Mouse (Mus musculus): ENCODE measurements around the gene Clec3a.

Clec3a gene

DNA sequence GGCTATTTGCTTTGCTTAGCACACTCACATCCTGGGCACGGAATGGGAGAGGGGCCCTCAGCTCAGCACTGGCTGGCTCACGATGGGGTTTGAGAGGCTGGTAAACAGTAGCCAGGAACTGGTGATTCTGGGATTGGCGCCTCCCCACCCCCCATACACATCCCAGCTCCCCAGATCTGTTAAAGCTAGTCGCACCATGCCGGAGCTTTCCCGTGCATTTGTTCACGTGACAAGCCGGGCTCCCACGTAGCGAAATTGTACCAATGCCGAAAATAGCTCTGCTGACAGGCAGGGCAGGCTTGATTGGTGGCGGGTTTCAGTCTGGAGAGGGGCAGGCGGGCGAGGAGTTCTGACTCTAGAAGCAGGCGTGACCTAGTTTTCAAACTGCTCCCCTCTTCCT lies 38.1 kb downstream of the Clec3a start:
- DNase-seq (ENCODE audit: extremely low read depth, low read depth, low spot score), result no peak

DNA sequence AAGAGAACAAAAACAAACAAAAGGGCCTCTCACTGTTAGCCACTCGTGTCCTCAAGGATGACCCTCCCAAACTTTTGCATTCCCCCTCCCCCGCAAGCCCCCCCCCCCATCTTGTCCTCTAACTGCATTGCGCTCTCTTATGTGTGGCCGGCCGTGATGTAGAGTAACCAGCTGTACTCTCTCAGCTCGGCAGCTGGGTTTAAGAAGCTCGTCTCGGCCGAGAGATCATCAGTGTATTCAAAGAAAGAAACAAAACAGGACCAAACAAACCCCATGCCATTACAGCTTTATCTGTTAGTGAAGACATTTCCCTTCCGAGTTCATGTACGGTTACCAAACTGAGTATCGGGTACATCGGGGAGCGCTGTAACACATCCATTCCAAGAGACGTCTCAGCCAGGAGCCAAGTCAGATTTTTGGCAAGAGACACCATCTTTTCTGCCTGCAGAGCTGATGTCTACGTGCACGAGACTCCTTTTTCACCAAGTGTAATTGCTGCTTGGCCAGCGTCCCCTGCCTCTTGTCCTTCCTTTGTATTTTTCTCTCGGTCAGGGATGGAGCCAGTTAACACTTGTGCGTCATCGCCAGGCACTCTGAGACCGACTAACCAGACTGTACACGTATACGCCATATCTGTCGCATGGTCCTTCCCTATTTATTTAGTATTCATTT lies 40.4 kb downstream of the Clec3a start:
- no peak for DNase-seq (ENCODE audit: extremely low read depth, low read depth, low spot score)

DNA sequence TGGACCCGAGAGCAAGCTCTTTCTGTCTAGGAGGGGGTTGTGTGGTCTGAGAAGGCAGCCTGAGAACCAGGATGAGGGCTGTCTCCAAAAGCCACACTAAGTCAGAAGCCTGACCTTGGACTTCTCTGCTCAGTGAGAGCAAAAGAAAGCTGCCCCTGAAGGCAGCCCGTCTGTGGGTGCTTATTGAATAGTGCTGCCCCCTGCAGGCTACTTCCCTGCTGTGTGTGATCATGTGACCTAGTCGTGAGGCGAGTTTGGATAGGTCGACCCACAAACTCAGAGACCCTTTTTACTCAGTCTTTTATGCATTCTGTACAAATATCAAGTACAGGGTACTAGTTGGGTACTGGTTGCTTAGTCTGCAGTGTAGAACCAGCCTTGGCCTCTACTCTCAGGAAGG lies 42.7 kb downstream of the Clec3a start:
- no peak for DNase-seq (ENCODE audit: extremely low read depth, low read depth, low spot score)

DNA sequence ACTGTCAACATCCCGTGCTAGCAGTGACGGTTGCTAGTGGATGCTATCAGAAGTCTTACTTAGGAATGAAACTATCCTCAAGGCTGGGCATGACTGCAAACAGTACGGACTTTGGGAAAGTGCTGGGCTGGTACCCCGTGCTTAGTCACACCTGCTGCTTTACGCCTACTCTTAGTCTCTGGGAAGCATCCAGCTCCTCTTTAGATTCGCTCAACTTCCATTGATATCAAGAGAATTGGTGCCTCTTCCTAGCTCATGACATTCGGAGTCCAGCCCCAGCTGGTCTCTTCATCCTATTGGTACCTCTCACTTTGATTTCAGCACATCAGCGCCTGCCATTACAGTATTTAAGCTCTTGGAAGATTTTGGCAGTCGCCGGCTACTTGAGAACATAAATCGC lies 44.7 kb downstream of the Clec3a start:
- DNase-seq (ENCODE audit: extremely low read depth, low read depth, low spot score), result no peak

DNA sequence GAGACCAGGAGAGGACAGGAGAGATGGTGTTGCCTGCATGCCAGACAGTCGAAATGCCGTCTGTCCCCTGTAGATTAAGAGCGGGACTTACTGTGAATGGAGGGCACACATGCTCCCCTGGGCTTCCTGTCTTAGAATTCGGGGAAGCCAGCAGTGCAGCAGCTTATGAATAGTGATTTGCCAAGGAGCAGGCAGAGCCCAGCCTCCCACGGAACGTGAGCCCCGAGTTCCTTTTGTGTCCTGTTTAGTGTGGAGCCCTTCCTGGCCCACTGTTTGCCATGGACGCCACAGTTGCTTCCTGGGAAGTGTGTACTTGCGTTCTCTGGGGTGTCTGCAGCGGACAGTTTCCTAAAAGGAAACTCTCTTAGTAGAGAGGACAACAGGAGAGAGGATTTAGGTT lies 45.4 kb downstream of the Clec3a start:
- DNase-seq (ENCODE audit: extremely low read depth, low read depth, low spot score), result no peak

DNA sequence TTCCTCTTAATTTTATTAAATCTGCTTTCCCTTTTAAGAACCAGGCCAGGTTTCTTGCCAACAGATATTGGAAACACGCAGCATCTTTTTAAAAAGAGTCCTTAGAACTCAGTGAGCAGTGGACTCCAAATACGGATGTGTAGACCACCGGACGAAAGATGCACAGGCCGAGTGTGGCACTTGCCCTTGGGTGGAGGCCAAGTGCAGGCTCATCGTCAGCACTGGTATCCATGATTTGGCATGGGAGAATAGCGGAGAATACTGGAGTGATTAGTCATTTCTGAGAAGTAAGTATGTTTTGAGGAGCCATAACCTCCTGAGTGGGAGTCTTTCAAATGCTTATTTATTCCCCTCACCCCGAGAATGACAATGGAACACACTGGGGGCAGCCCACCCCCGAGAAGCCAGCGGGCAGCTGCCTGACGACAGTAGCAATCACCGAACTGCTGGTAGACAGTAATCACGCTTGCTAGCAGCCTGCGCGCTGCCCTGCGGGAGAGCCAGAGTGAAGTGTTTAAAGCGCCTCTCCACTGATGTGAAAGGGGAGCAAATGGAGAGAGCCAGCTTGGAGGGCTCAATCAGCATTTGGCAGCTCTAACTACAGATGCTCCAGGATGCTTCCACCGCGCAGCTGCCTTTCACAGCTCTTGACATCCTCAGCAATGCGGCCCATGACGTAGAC lies 50.8 kb downstream of the Clec3a start:
- no peak for DNase-seq (ENCODE audit: extremely low read depth, low read depth, low spot score)

DNA sequence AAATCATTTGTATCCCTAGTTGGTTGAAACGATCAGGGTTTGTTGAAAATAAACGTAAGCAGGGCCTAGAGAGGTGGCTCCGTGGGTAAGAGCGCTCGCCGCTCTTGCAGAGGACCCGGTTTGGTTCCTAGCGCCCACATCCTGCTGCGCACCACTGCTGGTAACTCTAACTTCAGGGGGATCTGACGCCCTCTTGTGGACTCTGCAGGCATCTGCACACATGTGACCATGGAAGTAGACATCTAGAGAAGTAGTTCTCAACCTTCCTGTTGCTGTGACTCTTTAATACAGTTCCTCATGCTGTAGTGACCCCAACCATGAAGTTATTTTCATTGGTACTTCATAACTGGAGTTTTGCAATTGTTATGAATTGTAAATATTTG lies 51.3 kb downstream of the Clec3a start:
- DNase-seq (ENCODE audit: extremely low read depth, low read depth, low spot score), result no peak

DNA sequence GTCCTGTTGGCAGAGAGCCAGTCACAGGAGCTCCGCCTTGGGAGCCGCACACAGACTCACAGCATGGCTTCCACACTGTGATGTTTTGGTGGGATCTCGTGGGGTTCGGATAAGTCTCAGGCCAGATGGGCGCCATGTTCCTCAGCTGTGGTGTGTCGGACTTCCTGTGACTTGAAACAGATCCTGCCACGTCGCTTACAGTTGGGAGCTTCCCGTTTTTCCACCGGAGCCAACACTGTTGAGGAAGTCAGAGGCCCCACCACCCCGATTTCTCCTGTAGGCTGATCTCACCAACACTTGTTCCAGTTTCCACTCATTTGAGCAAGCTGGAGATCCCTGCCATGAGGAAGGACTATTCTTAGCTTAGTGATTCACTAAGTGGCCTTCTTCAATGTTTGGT lies 55.7 kb downstream of the Clec3a start:
- DNase-seq (ENCODE audit: extremely low read depth, low read depth, low spot score), result no peak

All from fat pad, adult 2 months (tissue).